Mouse (Mus musculus) hindbrain, postnatal 0 days (tissue): ENCODE data around the gene Gm20695. TPM values are rescaled to one million over a fixed set of nuclear protein-coding genes. Genes with fewer than 3 reads are reported as not detected.

Experiments used
- ATAC-seq: fragments of 200-750 bp; cut with Nextera tagmentation; 2 replicates; pipeline ENCODE4 v1.8.0; 2017; ENCODE audit warnings: mild to moderate bottlenecking, moderate TSS enrichment, moderate library complexity
- DNase-seq: peaks from one replicate; pipeline ENCODE4 v3.0.0-alpha.2; 2015; ENCODE audit warnings: low spot score
- H3K27ac ChIP-seq: fragments of 300-500 bp; sonication (generic); 2 replicates; pipeline ENCODE4 v1.5.1; 2014; ENCODE audit warnings: mild to moderate bottlenecking
- H3K27me3 ChIP-seq: fragments of 300-500 bp; sonication (generic); 2 replicates; pipeline ENCODE4 v1.6.1; 2014; ENCODE audit warnings: low read length, mixed read lengths; ENCODE audit not compliant: insufficient read depth
- H3K36me3 ChIP-seq: fragments of 300-500 bp; sonication (generic); 2 replicates; pipeline ENCODE4 v1.6.1; 2014; ENCODE audit warnings: low read length, mixed read lengths; ENCODE audit not compliant: insufficient read depth
- H3K4me1 ChIP-seq: fragments of 300-500 bp; sonication (generic); 2 replicates; pipeline ENCODE4 v1.6.1; 2014; ENCODE audit warnings: antibody characterized with exemption, low read length, mixed read lengths; ENCODE audit not compliant: insufficient read depth
- H3K4me2 ChIP-seq: fragments of 300-500 bp; sonication (generic); 2 replicates; pipeline ENCODE4 v1.6.1; 2014; ENCODE audit warnings: low read depth, mild to moderate bottlenecking, low read length, moderate library complexity, mixed read lengths
- H3K4me3 ChIP-seq: fragments of 300-500 bp; sonication (generic); 2 replicates; pipeline ENCODE4 v1.5.1; 2014; ENCODE audit warnings: low read length
- H3K9ac ChIP-seq: fragments of 300-500 bp; sonication (generic); replicated peaks from 2 replicates; pipeline ENCODE4 v1.6.1; 2014; ENCODE audit warnings: mild to moderate bottlenecking, low read length, moderate library complexity, mixed read lengths
- H3K9me3 ChIP-seq: fragments of 300-500 bp; sonication (generic); 2 replicates; pipeline ENCODE4 v1.6.1; 2016; ENCODE audit warnings: low read length, mixed read lengths
- CTCF ChIP-seq: IDR thresholded peaks from 2 replicates; pipeline ENCODE4 v1.5.1; 2016; ENCODE audit warnings: antibody characterized with exemption, control low read depth, low read depth
- WGBS: fragments of 180-500 bp; shearing (Covaris S2); extraction: QIAGEN DNeasy Blood & Tissue Kit; methylation state at CpG from one replicate; pipeline ENCODE4 v1.1.7; 2014; 5-methylcytosine and 5-hydroxymethylcytosine counted together
- polyA plus RNA-seq: library from polyadenylated mRNA; unstranded; fragments of >200 nt; fragmentation: Nextera tagmentation; extraction: Ambion mirVana; gene quantifications from 2 replicates; pipeline ENCODE4 v1.2.1, GENCODE M21; 2015
- total RNA-seq: library from RNA; depleted of rRNA; stranded (reverse); fragments of >200 nt; gene quantifications from 2 replicates; pipeline ENCODE4 v1.2.3, GENCODE M21; 2014; rRNA removed

The Gm20695 gene
- total RNA-seq (2.9 and 10.9 TPM in 2 replicates), polyA plus RNA-seq (1.0 and 3.2 TPM in 2 replicates)

DNA sequence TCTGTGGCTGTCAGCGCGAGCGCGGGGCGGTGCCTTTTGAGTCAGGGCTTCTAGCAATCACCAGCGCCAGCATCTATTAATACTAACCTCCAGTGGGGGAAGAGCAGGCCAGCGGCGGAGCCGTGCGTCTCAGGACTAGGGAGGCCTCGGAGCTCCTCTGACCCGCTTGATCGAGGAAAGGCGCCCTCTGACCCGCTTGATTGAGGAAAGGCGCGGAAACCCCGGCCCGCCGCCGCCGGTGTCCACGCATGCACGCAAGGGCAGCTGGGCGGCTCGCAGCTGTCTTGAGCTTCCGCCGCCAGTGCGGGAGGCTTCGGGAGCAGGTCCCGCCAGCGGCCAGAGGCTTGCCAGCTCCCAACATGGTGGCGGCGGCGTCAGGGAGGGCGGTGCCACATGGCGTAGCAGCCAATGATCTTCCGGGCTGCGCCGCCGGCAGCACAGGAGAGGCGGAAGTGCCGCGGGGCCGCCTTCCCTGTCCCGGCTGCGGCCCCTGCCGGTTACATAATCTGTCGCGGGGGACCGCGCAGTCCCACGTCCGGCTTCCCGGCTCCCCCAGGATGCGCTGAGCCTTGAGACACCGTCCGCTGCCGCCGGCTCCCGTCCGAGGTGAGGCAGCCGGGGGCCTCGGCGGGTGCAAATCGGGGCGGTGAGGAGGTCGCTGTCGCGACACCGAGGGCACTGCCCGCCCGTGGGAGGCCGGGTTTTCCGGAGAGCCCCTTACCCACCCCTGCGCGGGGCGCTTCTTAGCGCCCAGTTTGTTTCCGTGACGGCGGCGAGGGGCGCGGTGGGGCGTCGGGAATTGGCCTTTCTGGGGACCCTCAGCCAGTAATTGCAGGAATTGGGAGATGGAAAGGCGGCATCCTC is at the start of gene Gm20695, which contains the start of gene Zfp597:
Gm20695 (plus strand) TSS at position 448 of the 864 bp plus-strand sequence.
Zfp597 (minus strand) TSS at position 361 of the 864 bp plus-strand sequence.
- Histone ChIP-seq H3K4me2 (peak within 1 kb of the TSS; percentile 77), H3K27ac (peak within 1 kb of the TSS; percentile 97), H3K9me3 (no peaks in the 10 kb centered on the region), H3K4me1 (peaks cover 11% of the 10 kb centered on the region), H3K27me3 (no peaks in the 10 kb centered on the region), H3K4me3 (peak within 1 kb of the TSS; percentile 99), H3K9ac (peak within 1 kb of the TSS; percentile 90), H3K36me3 (no peaks in the 10 kb centered on the region)
- under 1% methylated on average over 88 of the region's 88 CpGs for WGBS
- DNase-seq (peak; percentile 97), ATAC-seq (peak; percentile 99)
- peak; percentile 34; the same call in 1 of the 2 replicates for TF ChIP-seq CTCF

DNA sequence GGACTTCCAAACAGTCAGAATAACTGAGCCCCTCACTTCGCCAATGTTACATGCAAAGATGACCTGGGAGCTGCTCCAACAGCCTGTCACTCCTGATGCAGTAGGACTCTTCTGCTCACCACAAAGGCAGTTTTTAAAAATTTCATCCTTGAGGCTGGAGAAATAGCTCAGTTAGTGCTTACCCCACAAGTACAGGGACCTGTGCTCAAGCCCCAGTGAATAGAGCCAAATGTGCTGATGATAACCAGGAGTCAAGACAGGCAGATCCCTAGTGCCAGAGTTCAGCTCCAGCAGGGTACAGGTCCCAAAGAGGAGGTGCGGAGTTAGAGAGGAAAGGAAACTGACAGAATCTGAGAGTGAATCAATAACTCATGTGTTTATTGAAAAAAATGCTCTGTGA is 49.0 kb upstream of the Gm20695 start:
- no peaks in the 10 kb centered on the region for H3K36me3 ChIP-seq
- no peak overlapping the region for H3K9ac ChIP-seq
- ATAC-seq (no peak), DNase-seq (no peak)
- no peaks in the 10 kb centered on the region for H3K9me3 ChIP-seq
- H3K4me2 ChIP-seq: no peak overlapping the region
- H3K4me1 ChIP-seq: no peaks in the 10 kb centered on the region
- no peaks in the 10 kb centered on the region for H3K27me3 ChIP-seq
- H3K4me3 ChIP-seq: no peak overlapping the region
- 74% methylated on average over 2 of the region's 2 CpGs for WGBS
- no peak for TF ChIP-seq CTCF
- H3K27ac ChIP-seq: no peak overlapping the region

DNA sequence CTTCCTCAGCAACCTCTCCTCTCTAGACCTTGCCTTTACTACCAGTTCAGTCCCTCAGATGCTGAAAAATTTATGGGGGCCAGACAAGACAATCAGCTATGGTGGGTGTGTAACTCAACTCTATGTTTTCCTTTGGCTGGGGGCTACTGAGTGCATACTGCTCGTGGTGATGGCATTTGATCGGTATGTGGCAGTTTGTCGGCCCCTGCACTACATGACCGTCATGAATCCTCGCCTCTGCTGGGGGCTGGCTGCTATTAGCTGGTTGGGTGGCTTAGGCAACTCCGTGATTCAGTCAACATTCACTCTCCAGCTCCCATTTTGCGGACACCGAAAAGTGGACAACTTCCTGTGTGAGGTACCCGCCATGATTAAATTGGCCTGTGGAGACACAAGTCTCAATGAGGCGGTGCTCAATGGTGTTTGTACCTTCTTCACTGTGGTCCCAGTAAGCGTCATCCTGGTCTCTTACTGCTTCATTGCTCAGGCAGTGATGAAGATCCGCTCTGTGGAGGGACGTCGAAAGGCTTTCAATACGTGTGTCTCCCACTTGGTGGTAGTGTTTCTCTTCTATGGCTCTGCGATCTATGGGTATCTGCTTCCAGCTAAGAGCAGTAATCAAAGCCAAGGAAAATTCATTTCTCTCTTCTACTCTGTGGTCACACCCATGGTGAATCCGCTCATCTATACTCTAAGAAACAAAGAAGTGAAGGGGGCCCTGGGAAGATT is 45.1 kb upstream of the Gm20695 start:
- 59% methylated on average over 17 of the region's 17 CpGs for WGBS
- Histone ChIP-seq H3K27ac (no peak overlapping the region), H3K4me3 (no peak overlapping the region), H3K36me3 (no peaks in the 10 kb centered on the region), H3K27me3 (no peaks in the 10 kb centered on the region), H3K4me1 (0 out of 2 replicates have a peak, but pooled peaks cover 2% of the 10 kb centered on the region), H3K9me3 (no peaks in the 10 kb centered on the region), H3K9ac (no peak overlapping the region), H3K4me2 (no peak overlapping the region)
- TF ChIP-seq CTCF: peak; percentile 60
- peak; percentile 49; the same call in 1 of the 2 replicates for ATAC-seq
- DNase-seq: peak; percentile 48

DNA sequence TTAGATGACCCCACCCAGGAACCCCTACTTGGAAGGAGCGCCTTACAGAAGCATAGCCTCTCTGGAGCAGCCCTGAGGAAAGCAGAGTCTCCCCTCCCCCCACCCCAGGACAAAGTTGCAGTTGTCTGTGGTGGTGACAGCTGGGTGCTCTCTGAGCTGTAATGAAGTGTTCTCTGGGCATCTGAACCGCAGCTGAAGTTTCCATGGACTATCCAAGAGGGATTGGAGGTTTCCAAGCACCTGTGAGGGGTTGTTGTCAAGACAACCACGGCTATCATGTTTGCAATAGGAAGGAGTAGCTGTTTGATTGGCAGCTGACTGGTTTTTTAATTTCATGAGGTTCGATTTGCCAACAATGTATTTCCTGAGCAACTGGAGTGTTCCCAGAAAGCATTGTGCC is 41.5 kb upstream of the Gm20695 start:
- peak; percentile 51 for DNase-seq
- Histone ChIP-seq H3K4me1 (0 out of 2 replicates have a peak, but pooled peaks cover 2% of the 10 kb centered on the region), H3K4me2 (no peak overlapping the region), H3K9me3 (no peaks in the 10 kb centered on the region), H3K27me3 (no peaks in the 10 kb centered on the region), H3K36me3 (no peaks in the 10 kb centered on the region), H3K4me3 (no peak overlapping the region), H3K27ac (no peak overlapping the region), H3K9ac (no peak overlapping the region)
- TF ChIP-seq CTCF: no peak
- peak; percentile 4; the same call in 1 of the 2 replicates for ATAC-seq
- 16% methylated on average over 4 of the region's 4 CpGs for WGBS

DNA sequence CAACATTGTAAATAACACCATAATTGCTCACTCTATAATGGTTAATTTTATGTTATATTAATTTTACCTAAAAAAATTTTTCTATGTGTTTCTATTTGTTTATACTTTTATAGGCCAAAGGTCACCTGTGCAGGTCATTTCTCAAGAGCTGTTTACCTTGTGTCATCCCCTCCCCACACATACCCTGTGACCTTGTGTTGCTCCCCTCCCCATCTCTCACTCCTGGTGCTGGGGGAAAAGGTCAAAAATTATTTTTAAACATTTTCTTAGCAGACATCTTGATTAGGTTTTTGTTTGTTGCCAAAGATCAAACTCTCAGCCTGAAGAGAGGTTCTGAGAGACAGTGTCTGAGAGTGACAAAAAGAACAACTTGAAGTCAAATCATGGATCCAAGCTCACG is 40.7 kb upstream of the Gm20695 start:
- ATAC-seq: no peak
- no peak for TF ChIP-seq CTCF
- 71% methylated on average over 1 of the region's 1 CpGs for WGBS
- no peak overlapping the region for H3K4me2 ChIP-seq
- H3K9me3 ChIP-seq: no peaks in the 10 kb centered on the region
- no peak overlapping the region for H3K9ac ChIP-seq
- no peaks in the 10 kb centered on the region for H3K27me3 ChIP-seq
- H3K27ac ChIP-seq: no peak overlapping the region
- no peaks in the 10 kb centered on the region for H3K36me3 ChIP-seq
- 0 out of 2 replicates have a peak, but pooled peaks cover 2% of the 10 kb centered on the region for H3K4me1 ChIP-seq
- no peak overlapping the region for H3K4me3 ChIP-seq
- no peak for DNase-seq

DNA sequence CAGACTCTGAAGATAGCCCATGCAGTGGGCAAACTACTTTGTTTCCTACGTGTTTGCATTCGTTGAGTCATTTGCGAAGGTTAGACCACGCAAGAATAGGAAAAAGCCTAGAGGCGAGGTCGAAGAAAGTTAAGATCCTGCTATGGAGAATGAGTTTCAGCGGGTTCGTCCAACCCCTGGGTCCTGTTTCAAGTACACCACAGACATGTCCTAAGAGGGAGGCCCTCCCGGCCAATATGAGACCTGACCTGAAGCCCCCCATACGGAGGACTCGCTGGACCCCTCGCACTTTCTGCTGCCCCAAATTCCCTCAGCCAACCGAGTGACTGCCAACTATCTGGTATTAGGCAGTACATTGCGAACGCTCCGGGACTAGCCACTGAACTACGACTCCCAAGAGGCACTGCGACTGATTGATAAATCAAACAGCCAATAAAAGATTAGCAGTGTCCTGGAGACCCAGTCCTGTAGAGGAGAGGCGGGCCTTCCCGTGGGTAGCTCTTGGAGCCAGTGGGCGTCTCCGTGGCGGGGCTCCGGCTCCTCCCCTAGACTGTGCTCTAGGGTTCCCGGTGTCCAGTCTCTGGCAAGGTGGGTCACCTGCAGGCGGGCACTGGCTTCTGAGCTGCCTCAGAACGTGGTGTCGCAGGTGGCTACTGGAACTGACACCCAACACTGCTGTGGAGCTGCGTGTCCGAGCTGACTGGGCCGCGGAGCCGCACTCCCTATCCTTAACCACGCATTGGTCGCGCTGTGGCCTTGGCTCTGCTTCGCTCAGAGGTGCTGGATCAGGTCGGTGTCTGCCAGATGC is 37.5 kb upstream of the Gm20695 start, which contains the start of gene Zfp174:
Zfp174 (plus strand) TSS at position 558 of the 808 bp plus-strand sequence.
- Histone ChIP-seq H3K4me3 (peak within 1 kb of the TSS; percentile 72), H3K9ac (peak within 1 kb of the TSS; percentile 59), H3K4me1 (0 out of 2 replicates have a peak, but pooled peaks cover 2% of the 10 kb centered on the region), H3K27ac (0 out of 2 replicates have a peak within 1 kb of the TSS, but pooled peaks have one; percentile 41), H3K36me3 (no peaks in the 10 kb centered on the region), H3K27me3 (no peaks in the 10 kb centered on the region), H3K4me2 (peak within 1 kb of the TSS; percentile 78), H3K9me3 (no peaks in the 10 kb centered on the region)
- TF ChIP-seq CTCF: peak; percentile 39
- peak; percentile 99 for ATAC-seq
- peak; percentile 98 for DNase-seq
- 3% methylated on average over 38 of the region's 38 CpGs for whole genome bisulfite sequencing
